Mouse (Mus musculus): ENCODE data around the gene Gm13889. TPM values are rescaled to one million over a fixed set of nuclear protein-coding genes. Genes with fewer than 3 reads are reported as not detected.

The Gm13889 gene
- 10 to 100 TPM; 42.4 to 63.0 TPM for total RNA-seq (2021)
- long read RNA-seq, experiment 1, transcript Gm13889-201 (1 exons, 1,386 nt) = major isoform, 15 of 15 reads
- long read RNA-seq, experiment 1, partial matches to known transcripts = 0 of 15 reads
- long read RNA-seq, experiment 1, other reads (novel, unspliced or antisense) = 0 of 15 reads
- long read RNA-seq, experiment 2, transcript Gm13889-201 (1 exons, 1,386 nt) = major isoform, 27 of 27 reads
- long read RNA-seq, experiment 2, partial matches to known transcripts = 0 of 27 reads
- long read RNA-seq, experiment 2, other reads (novel, unspliced or antisense) = 0 of 27 reads

- DNase-seq (ENCODE audit: extremely low spot score in 1 of 2, low spot score in 2 of 2) = peak; percentile 81 to 89
- Histone ChIP-seq H3K4me3 (peak within 1 kb of the TSS; percentile 84), H3K27ac (peak within 1 kb of the TSS; percentile 93)
- no peak; the same call in 1 of the 2 replicates for TF ChIP-seq CTCF (IDR thresholded peaks at IDR 0.05)
- intact Hi-C loops (cut with DNase I) = loop anchor here (2.0 kb wide), 2 partner anchors 42 to 84 kb away; no protein-coding TSS in a partner anchor
These were observed at the start of gene Gm13889 for GRCm38 (mm10) chr2:93956908-93957784. TSS of gene Gm13889 (minus strand) at chr2:93957201.

GRCm38 (mm10) chr2:94002331-94002730 is 45.3 kb upstream of the Gm13889 start:
- peak; percentile 81 to 92 for DNase-seq (ENCODE audit: extremely low spot score in 1 of 2, low spot score in 2 of 2)
- intact Hi-C loops (cut with DNase I) = loop anchor here (1.0 kb wide), 1 partner anchor 131 kb away; no protein-coding TSS in a partner anchor
- Histone ChIP-seq H3K27ac (no peak overlapping the region), H3K4me3 (no peak overlapping the region)
- TF ChIP-seq CTCF (IDR thresholded peaks at IDR 0.05) = peak; percentile 99

DNA sequence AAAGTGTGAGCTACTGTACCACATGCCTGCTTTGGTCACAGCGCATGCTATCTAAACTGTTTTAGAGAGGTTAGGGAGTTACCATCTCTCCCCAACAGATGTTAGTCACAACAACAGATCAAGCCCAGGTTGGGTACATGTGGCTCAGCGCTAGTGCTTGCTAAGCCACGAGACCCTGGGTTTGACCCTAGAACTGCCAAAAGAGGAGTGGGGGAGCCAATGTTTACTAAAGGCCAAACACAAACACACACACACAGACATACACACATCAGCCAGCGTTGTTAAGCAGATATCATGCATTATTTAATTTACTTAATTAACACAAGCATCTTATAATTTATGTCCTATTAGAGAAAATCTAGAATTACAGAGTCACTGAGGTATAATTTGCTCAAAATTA is 44.9 kb upstream of the Gm13889 start:
- H3K4me3 ChIP-seq = no peak overlapping the region
- intact Hi-C loops (cut with DNase I) = loop anchor here (1.0 kb wide), 1 partner anchor 131 kb away; no protein-coding TSS in a partner anchor

DNA sequence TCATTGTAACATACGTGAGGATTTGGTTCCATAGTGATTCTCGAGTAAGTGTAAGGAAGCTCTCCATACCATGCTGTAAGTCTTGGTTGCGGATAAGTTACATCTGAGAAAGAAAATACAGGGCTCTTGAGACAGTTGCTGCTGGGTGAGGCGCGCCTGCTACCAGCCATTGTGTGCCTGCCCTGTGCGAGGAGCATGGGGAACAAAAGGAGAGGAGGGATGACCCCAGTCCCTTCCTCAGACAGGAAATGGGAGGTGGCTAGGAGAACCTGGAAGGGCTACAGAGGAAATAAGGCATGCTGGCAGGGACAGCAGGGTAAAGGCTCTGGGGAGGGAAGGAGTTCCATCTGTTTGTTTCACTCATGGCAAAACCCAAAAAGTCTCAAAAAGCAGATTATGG is 44.4 kb upstream of the Gm13889 start:
- intact Hi-C loops (cut with DNase I) = no loop called here
- no peak for TF ChIP-seq CTCF (IDR thresholded peaks at IDR 0.05)
- DNase-seq (ENCODE audit: extremely low spot score in 1 of 2, low spot score in 2 of 2) = no peak
- H3K27ac ChIP-seq = no peak overlapping the region
- H3K4me3 ChIP-seq = no peak overlapping the region

More for the DNA sequence above, 44.9 kb upstream of the Gm13889 start:
- no peak for TF ChIP-seq CTCF (IDR thresholded peaks at IDR 0.05)
- no peak overlapping the region for H3K27ac ChIP-seq
- no peak for DNase-seq (ENCODE audit: extremely low spot score in 1 of 2, low spot score in 2 of 2)

- DNase-seq (ENCODE audit: extremely low spot score in 1 of 2, low spot score in 2 of 2) = no peak
- Histone ChIP-seq H3K4me3 (no peak within 1 kb of the TSS), H3K27ac (no peak within 1 kb of the TSS)
- intact Hi-C loops (cut with DNase I) = no loop called here
- TF ChIP-seq CTCF (IDR thresholded peaks at IDR 0.05) = no peak
These were observed 39.3 kb upstream of the Gm13889 start, which contains the start of gene Gm27027 for GRCm38 (mm10) chr2:93996254-93996653. TSS of gene Gm27027 (minus strand) at chr2:93996354.

DNA sequence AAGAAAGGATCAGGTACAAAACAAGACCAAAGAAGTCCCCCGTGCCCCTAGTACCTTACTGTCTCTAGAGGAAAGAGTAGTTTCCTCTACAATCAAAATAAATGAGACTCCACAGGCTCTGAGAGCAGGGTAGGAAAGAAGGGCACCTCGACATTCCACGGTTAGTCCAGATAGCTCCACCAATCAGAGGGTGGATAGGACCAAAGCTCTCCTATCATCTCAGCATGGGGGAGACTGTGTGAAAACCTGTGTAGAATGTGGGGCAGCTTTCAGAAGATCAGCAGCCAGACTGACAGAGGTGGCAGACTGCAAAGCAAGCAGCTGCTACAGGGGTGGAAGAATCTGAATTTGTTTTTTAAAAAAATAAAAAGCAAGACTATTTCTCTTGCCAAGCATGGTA is 35.8 kb upstream of the Gm13889 start:
- TF ChIP-seq CTCF (IDR thresholded peaks at IDR 0.05) = no peak
- no peak overlapping the region for H3K4me3 ChIP-seq
- H3K27ac ChIP-seq = no peak overlapping the region
- DNase-seq (ENCODE audit: extremely low spot score in 1 of 2, low spot score in 2 of 2) = no peak
- intact Hi-C loops (cut with DNase I) = no loop called here

- peak in 1 of 2 experiments; percentile 24 for DNase-seq (ENCODE audit: extremely low spot score in 1 of 2, low spot score in 2 of 2)
- no peak overlapping the region for H3K4me3 ChIP-seq
- intact Hi-C loops (cut with DNase I) = no loop called here
- TF ChIP-seq CTCF (IDR thresholded peaks at IDR 0.05) = no peak
- no peak overlapping the region for H3K27ac ChIP-seq
These were observed 35.3 kb upstream of the Gm13889 start for GRCm38 (mm10) chr2:93992259-93992658.

DNA sequence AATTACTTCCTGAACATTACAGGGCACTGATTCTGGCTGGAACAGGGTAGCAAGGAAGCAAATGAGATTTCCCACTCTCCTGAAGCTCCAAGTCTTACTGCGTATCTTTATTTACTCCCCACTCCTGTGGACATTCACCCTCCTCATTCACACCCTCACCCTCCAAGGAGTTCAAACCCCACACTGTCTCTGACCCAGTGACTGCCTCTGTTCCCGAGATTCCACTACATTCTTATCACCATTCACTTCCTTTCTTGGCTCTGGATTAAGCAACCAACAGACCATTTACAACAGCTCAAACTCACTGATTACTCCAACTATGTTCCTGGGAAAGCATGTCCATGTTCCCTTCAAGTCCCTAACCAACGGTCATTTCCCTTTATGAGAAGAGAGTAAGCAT is 34.3 kb upstream of the Gm13889 start:
- no peak for TF ChIP-seq CTCF (IDR thresholded peaks at IDR 0.05)
- H3K4me3 ChIP-seq = no peak overlapping the region
- intact Hi-C loops (cut with DNase I) = no loop called here
- DNase-seq (ENCODE audit: extremely low spot score in 1 of 2, low spot score in 2 of 2) = no peak
- H3K27ac ChIP-seq = no peak overlapping the region

GRCm38 (mm10) chr2:93988440-93988839 is 31.4 kb upstream of the Gm13889 start:
- no peak for DNase-seq (ENCODE audit: extremely low spot score in 1 of 2, low spot score in 2 of 2)
- no peak overlapping the region for H3K4me3 ChIP-seq
- no peak for TF ChIP-seq CTCF (IDR thresholded peaks at IDR 0.05)
- no peak overlapping the region for H3K27ac ChIP-seq
- intact Hi-C loops (cut with DNase I) = no loop called here

DNA sequence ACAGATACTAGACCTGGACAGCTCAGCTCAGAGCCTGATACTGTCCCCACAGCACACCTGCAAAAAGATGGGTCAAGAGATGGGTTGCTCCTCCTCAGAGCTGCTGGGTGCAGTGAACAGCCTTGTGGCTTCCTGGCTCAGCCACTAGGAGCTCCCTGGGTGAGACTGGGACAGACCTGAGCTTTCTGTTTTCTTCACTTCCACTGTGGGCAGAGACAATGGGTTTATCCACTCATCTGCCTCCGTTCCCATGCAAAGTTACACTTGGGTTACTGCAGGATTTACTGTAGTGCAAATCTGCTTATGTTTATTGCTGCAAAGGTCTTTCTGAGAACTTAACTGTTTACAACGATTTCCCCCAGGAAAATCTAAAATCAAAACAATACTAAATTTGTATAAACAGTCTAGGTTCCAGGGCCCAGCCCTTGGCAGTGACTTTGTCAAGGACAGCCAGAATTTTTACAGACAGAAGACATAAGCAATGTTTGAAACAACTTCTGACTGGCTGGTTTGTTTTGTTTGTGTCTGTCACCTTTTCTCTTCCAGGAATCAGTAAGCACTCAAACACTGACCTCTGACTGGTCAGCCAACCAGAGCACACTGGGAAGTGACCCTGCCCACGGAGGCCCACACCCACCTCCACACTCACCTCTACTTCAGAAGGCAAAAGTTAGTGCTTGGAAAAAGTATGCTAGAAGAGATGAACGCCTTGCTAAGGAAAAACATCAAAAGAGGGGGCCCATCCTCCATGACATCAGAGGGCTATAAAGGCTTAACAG is 25.6 kb upstream of the Gm13889 start:
- H3K27ac ChIP-seq = no peak overlapping the region
- intact Hi-C loops (cut with DNase I) = no loop called here
- H3K4me3 ChIP-seq = no peak overlapping the region
- DNase-seq (ENCODE audit: extremely low spot score in 1 of 2, low spot score in 2 of 2) = no peak
- no peak; the same call in 1 of the 2 replicates for TF ChIP-seq CTCF (IDR thresholded peaks at IDR 0.05)

Measured in left cerebral cortex, adult 2 months (tissue).